Mouse (Mus musculus) heart, adult 9 months (tissue): ENCODE measurements around the gene Pus10.
"Not testable (repeated sequence)": the region's sequence is repeated elsewhere in the genome, so short reads cannot be mapped to it uniquely, and the experiment has no call there.

Experiments
- DNase-seq, 2 experiments: peaks; one replicate each; pipeline ENCODE4 v3.0.0; 2022; ENCODE audit warnings: low spot score in 2 of 2

The Pus10 gene

GRCm38 (mm10) chr11:23762635-23763034, 97.2 kb downstream of the Pus10 start:
- no peak for DNase-seq

DNA sequence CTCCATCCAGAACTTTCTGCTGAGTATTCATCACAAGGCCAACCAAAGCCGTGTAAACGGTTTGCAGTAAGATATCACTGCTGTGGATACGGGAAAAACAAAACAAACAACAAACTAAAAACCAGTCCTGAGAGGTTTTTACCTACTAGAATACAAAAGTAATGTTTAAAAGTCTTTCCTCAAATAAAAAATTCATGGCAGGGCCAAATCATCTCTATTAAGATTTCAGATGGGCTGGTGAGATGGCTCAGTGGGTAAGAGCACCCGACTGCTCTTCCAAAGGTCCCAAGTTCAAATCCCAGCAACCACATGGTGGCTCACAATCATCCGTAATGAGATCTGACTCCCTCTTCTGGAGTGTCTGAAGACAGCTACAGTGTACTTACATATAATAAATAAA, 101.9 kb downstream of the Pus10 start:
- DNase-seq = not testable (repeated sequence)

DNA sequence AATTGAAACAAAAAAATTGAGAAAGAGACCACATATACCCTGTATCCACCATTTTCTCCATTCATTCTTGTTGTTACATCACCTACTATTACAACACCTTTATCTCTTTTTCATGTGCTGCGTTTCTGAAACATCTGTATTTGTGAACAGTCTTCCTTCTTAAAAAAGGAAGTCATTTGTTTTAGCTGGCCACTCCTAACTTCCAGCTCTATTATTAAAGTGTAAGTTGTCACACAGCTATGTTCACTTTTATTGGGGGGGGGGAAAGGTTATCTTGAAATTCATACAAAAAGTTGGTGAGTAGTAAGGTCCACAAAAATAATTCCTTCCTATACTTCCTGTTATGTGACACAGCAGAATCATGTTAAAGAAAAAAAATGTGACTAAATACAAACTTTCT, 102.5 kb downstream of the Pus10 start:
- no peak for DNase-seq

DNA sequence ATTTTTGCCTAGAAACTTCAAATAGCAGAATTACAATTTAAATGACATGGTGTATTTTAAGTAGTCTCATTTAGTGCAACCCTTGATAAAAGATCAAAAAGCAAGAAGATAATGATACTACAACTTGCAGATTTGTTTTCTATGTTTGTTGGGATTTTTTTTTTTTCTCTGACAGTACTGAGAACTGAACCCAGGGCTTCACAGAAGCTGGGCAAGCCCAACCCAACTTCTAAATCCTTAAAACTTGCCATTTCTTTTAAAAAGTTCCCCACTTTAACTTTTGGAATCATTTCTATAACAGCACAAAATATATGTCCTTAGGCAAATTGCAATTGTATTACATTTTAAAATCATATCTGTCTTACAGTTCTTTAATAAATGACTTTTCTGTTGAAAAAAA, 103.6 kb downstream of the Pus10 start:
- DNase-seq = no peak

GRCm38 (mm10) chr11:23769686-23770509, 104.4 kb downstream of the Pus10 start:
- peak; percentile 26 to 42 for DNase-seq

- no peak for DNase-seq
Observed at GRCm38 (mm10) chr11:23770510-23770759, 105.0 kb downstream of the Pus10 start.

DNA sequence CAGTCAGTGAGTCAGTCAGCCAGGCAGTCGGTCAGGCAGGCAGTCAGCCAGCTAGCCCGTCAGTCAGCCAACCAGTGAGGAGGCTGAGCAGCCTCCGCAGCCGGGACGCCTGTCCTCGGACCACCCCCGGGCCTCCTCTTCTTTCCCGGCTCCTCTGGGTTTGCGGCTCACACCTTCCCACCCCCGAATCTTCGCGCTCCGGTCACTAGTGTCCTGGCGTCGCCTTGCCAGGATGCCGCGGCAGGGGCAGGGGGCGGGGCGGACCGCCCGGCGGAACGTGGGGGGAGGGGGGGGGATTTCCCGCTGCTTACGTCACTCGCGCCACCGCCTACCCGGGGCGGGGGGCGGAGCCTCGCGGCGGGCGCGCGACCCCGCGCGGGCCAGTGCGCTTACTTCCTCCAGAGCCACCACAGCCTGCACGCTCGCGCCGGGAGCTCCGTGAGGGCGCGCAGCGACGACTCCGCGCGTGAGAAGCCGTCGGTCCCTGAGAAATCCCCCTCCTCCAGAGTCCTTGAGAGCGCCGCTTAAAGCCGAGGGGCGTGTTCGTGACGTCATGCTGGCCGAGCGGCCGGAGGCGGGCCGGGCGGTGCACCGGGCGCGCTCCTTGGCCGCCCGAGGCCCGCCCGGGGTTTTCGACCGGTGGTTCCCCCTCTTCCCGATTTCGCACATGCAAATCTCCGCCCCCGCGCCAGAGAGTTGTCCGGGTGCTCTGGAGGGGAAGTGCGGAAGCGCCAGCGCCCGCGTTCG, 105.5 kb downstream of the Pus10 start, which contains the start of gene Rel:
Gene Rel, minus strand, starts transcription at position 211 of the 747 bp plus-strand sequence.
- DNase-seq = peak; percentile 95

DNA sequence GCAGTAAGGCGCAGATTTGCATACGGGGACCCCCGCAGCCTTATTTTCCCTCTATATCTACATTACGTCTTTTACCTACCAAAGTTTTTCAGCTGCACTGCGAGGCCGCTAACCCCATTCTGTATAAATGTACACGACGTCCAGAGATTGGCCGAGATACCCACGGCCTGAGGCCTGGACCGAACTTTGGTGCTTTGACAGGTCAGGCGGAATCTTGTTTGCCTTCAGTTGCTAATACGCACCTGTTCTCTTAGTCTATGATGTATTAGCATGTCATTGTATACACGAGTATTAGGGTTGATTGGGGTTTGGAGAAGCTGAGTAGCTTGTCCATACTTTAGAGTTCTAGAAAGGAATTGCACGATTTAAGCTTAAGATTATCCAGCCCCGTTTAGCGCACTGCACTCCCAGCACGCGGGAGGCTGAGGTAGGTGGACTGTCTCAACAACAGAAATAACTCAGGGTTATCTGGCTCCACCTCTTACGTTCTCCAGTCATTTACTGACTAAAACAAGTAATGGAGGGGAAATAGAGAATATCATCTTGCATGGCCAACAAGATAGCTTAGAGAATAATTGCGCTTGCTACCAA, 106.1 kb downstream of the Pus10 start:
- no peak for DNase-seq

- peak in 1 of 2 experiments; percentile 24 for DNase-seq
Observed at GRCm38 (mm10) chr11:23772471-23772870, 107.0 kb downstream of the Pus10 start.

GRCm38 (mm10) chr11:23778787-23779201, 113.3 kb downstream of the Pus10 start:
- no peak for DNase-seq

- DNase-seq = no peak
Observed at GRCm38 (mm10) chr11:23782038-23782437, 116.6 kb downstream of the Pus10 start.
